Mouse (Mus musculus) CH12.LX (cell line): ENCODE data around the gene Nod2. TPM values are rescaled to one million over a fixed set of nuclear protein-coding genes. Genes with fewer than 3 reads are reported as not detected.

ENCODE experiments used
- DNase-seq: peaks from one replicate; pipeline ENCODE4 v3.0.0-alpha.2; 2013; ENCODE audit errors: extremely low read depth
- H3K27ac ChIP-seq: 2 replicates; pipeline ENCODE4 v1.5.1; 2012; ENCODE audit warnings: low read depth, mild to moderate bottlenecking, control low read depth, moderate library complexity; ENCODE audit not compliant: insufficient read depth
- H3K27me3 ChIP-seq: replicated peaks from 2 replicates; pipeline ENCODE3; 2012; ENCODE audit warnings: inconsistent platforms
- H3K36me3 ChIP-seq, 2 experiments: replicated peaks in 1 of 2; 2 replicates each; pipeline versions ENCODE3 to v1.6.1; 2012; ENCODE audit warnings: inconsistent platforms in 1 of 2, low read length in 1 of 2, mild to moderate bottlenecking in 1 of 2, mixed read lengths in 1 of 2, moderate library complexity in 1 of 2; ENCODE audit not compliant: control insufficient read depth in 1 of 2, insufficient read depth in 1 of 2
- H3K4me1 ChIP-seq, 2 experiments: 2 replicates each; pipeline ENCODE4 v1.6.1; 2012; ENCODE audit warnings: inconsistent platforms in 1 of 2, moderate library complexity in 1 of 2; ENCODE audit not compliant: insufficient read depth in 2 of 2, control insufficient read depth in 1 of 2
- H3K4me2 ChIP-seq: 2 replicates; pipeline ENCODE4 v1.6.1; 2012; ENCODE audit warnings: low read depth, mild to moderate bottlenecking, control low read depth; ENCODE audit not compliant: poor library complexity, insufficient read depth, severe bottlenecking
- H3K4me3 ChIP-seq, 3 experiments: fragments of 150-350 bp in 1 of 3; sonication (generic) in 1 of 3; replicated peaks in 1 of 3; 2 replicates each; pipeline versions ENCODE3 to v1.5.1; 2011 to 2012; ENCODE audit warnings: low read depth in 2 of 3, low read length in 2 of 3, mild to moderate bottlenecking in 2 of 3, moderate library complexity in 2 of 3, control low read depth in 1 of 3, improper control_type of control experiment in 1 of 3, inconsistent platforms in 1 of 3, mixed read lengths in 1 of 3; ENCODE audit not compliant: poor library complexity in 1 of 3
- H3K79me2 ChIP-seq: replicated peaks from 2 replicates; pipeline ENCODE4 v1.6.1; 2012; ENCODE audit warnings: mild to moderate bottlenecking, moderate library complexity; ENCODE audit not compliant: control insufficient read depth, poor library complexity, insufficient read depth, severe bottlenecking; ENCODE audit errors: extremely low read depth
- H3K9ac ChIP-seq: 2 replicates; pipeline ENCODE4 v1.6.1; 2012; ENCODE audit warnings: low read depth, mild to moderate bottlenecking, control low read depth, moderate library complexity; ENCODE audit not compliant: insufficient read depth
- H3K9me3 ChIP-seq: replicated peaks from 2 replicates; pipeline ENCODE3; 2012; ENCODE audit warnings: low read length, inconsistent platforms, mixed read lengths
- HCFC1 ChIP-seq: IDR thresholded peaks from 2 replicates; pipeline ENCODE4 v1.6.1; 2012; ENCODE audit warnings: low read depth, mild to moderate bottlenecking, inconsistent platforms, low read length, improper control_type of control experiment
- MAZ ChIP-seq: IDR thresholded peaks from 2 replicates; pipeline ENCODE4 v1.6.1; 2012; ENCODE audit warnings: low read depth, mild to moderate bottlenecking, inconsistent platforms, low read length, improper control_type of control experiment, moderate library complexity
- MEF2A ChIP-seq: IDR thresholded peaks from 2 replicates; pipeline ENCODE4 v1.6.1; 2014; ENCODE audit warnings: low read depth, mild to moderate bottlenecking, inconsistent platforms, low read length, improper control_type of control experiment, borderline replicate concordance
- UBTF ChIP-seq: IDR thresholded peaks from 2 replicates; pipeline ENCODE4 v1.6.1; 2012; ENCODE audit warnings: low read depth, mild to moderate bottlenecking, inconsistent platforms, low read length, improper control_type of control experiment, moderate library complexity
- dilution Hi-C: fragments of 300-500 bp; cut with MboI; formaldehyde crosslinking; loops from 2 replicates; pipeline ENCODE4 v1.14.3; 2020; ENCODE audit warnings: low sequenced_read_pairs; ENCODE audit not compliant: extremely low pct_unique_long_range_greater_than_20kb, extremely low pct_ligation_motif_present
- in situ Hi-C: fragments of 300-500 bp; cut with MboI; formaldehyde crosslinking; loops from 3 replicates; pipeline ENCODE4 v1.14.3; 2019; ENCODE audit warnings: low sequenced_read_pairs, low pct_ligation_motif_present, low pct_unique_long_range_greater_than_20kb, mixed read lengths
- polyA plus RNA-seq: library from polyadenylated mRNA; unstranded; fragments of >175 nt; gene quantifications from 2 replicates; pipeline ENCODE4 v1.2.1, GENCODE M21; 2012; ENCODE audit warnings: low read depth; ENCODE audit not compliant: insufficient read length
- total RNA-seq, 2 experiments: library from RNA; depleted of rRNA; stranded (reverse); fragments of 300-350 nt in 1 of 2; fragments of >200 nt in 1 of 2; gene quantifications; 2 replicates each; pipeline ENCODE4 v1.2.3; 2012 to 2014

The Nod2 gene
- total and polyA plus RNA-seq, 3 experiments = 4.3 to 10.9 (median 7.5) TPM

DNA sequence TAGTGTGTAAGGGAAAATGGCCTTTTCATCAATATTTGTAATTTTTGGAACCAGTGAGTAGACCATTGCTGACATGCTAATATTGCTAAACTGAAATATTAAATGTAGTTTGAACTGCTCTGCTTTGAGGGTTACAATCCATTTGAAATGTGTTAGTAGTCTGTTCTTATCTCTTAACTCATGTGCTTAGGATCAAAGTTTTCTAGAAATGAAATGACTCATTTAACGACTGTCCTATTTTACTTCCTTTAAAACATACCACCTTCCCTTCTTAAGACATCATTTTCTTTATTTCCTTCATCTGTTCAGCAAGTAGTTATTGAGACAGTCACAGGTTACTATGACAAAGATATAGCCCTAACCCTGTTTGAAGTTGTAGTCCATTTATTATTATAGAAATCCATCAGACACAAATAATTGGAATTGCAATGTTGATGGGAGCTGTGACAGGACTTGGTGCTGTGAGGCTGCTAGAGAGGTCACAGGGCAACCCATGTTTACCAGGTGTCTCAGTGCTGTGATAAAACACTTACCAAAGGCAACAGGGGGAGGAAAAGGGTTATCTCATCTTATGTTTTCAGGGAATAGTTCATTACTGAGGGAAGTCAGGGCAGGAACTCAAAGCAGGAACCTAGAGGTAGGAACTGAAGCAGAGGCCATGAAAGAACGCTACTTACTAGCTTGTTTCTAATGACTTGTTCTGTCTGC is 76.3 kb downstream of the Nod2 start:
- H3K79me2 ChIP-seq = no peaks in the 10 kb centered on the region
- H3K27me3 ChIP-seq = no peaks in the 10 kb centered on the region
- H3K36me3 ChIP-seq = peaks cover 34 to 77% of the 10 kb centered on the region in 2 experiments
- TF ChIP-seq MAZ (no peak), HCFC1 (no peak), MEF2A (no peak), UBTF (no peak)
- H3K4me2 ChIP-seq = no peak overlapping the region
- H3K9me3 ChIP-seq = no peaks in the 10 kb centered on the region
- no peak overlapping the region for H3K9ac ChIP-seq
- in situ Hi-C loops (no loop called here), dilution Hi-C loops (no loop called here)
- no peak overlapping the region for H3K4me3 ChIP-seq
- H3K4me1 ChIP-seq = no peaks in the 10 kb centered on the region
- no peak for DNase-seq
- H3K27ac ChIP-seq = no peak overlapping the region

Other genes with a start within 250 kb of the Nod2 start
- 0.13 and 0.30 TPM in 2 replicates for gene Nkd1, start 126.0 kb upstream of the Nod2 start, total RNA-seq (2012; rRNA removed)
- gene Nkd1, start 126.0 kb upstream of the Nod2 start, total RNA-seq (2014; rRNA removed) = 0.24 and 0.28 TPM in 2 replicates
- gene Nkd1, start 126.0 kb upstream of the Nod2 start, polyA plus RNA-seq = 0.56 and 0.67 TPM in 2 replicates
- gene Snx20, start 11.2 kb upstream of the Nod2 start, total RNA-seq (2012; rRNA removed) = 112 and 117 TPM in 2 replicates
- gene Snx20, start 11.2 kb upstream of the Nod2 start, total RNA-seq (2014; rRNA removed) = 69.1 and 69.9 TPM in 2 replicates
- gene Snx20, start 11.2 kb upstream of the Nod2 start, polyA plus RNA-seq = 93.1 and 105 TPM in 2 replicates
- gene Cyld, start 49.7 kb downstream of the Nod2 start, total RNA-seq (2012; rRNA removed) = 19.4 and 20.2 TPM in 2 replicates
- 29.4 and 32.5 TPM in 2 replicates for gene Cyld, start 49.7 kb downstream of the Nod2 start, total RNA-seq (2014; rRNA removed)
- 22.0 and 22.1 TPM in 2 replicates for gene Cyld, start 49.7 kb downstream of the Nod2 start, polyA plus RNA-seq